Mouse (Mus musculus) frontal cortex, postnatal 25 days (tissue): ENCODE data around the gene Dlg2.

Experiments
- DNase-seq, 2 experiments: peaks; one replicate each; pipeline ENCODE4 v3.0.0; 2022; ENCODE audit warnings: low spot score in 2 of 2

Dlg2 gene

GRCm38 (mm10) chr7:91897509-91897908 lies 1421.0 kb downstream of the Dlg2 start:
- DNase-seq = no peak

- no peak for DNase-seq
Measured at GRCm38 (mm10) chr7:91902503-91902902, 1426.0 kb downstream of the Dlg2 start.

- DNase-seq = no peak
Measured at GRCm38 (mm10) chr7:91916809-91917208, 1440.3 kb downstream of the Dlg2 start.

DNA sequence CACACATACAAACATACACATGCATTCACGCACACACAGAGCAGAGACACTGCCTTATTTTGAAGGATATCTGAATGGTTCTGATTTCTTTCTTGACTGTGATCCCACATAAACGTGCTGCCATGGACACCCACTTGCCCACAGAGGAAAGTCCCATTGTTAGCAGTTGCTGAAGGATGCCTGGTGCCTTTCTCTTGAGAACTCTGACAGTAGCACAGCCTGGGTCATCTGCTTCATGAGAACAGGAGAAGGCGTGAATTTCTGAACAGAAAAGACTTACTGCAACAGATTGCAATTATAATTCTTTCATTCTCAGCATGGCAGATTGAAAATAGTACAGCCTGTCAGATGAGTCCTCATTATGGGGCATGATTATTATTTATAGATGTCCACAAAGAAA lies 1442.6 kb downstream of the Dlg2 start:
- DNase-seq = no peak

GRCm38 (mm10) chr7:91919738-91920137 lies 1443.3 kb downstream of the Dlg2 start:
- no peak for DNase-seq

- peak; percentile 26 to 40 for DNase-seq
Measured at GRCm38 (mm10) chr7:91934881-91935597, 1458.6 kb downstream of the Dlg2 start.

DNA sequence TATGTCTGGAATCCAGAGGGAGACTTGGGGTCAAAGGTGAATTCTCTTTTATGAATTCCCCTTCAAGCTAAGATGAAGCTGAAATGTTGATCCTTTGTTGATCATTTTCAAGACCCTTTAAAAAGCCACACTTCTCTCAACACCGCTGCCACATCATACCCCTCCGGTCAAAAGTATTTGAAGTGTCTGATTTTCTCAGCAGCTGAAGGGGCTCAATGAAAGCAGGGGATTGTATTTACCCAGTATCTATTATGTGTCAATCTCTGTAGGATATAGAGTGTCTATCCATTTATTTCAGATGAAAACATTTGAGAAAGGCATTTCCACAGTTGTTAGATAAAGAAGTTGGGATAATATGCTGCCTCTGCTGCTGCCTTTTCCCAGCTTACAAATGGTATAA lies 1459.7 kb downstream of the Dlg2 start:
- DNase-seq = no peak

- no peak for DNase-seq
Measured at GRCm38 (mm10) chr7:91943224-91943623, 1466.8 kb downstream of the Dlg2 start.

DNA sequence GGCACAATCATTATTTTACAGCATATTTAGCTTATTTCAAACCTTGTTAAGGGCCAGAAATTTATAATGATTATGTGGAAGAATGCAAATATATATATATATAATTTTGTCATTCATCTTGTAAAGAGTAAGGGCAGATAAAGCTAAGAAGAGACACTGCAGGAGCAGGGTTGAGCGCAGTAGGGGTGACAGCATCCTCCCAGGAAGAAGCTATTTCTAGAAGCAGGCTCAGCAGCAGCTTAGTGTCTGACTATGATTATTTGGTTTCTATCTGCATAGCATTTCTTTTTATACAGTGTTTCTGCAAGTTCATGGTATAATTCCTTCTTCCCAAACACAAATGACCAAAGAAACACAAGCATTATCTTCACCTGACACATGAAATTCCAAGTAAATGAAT lies 1479.1 kb downstream of the Dlg2 start:
- no peak for DNase-seq

DNA sequence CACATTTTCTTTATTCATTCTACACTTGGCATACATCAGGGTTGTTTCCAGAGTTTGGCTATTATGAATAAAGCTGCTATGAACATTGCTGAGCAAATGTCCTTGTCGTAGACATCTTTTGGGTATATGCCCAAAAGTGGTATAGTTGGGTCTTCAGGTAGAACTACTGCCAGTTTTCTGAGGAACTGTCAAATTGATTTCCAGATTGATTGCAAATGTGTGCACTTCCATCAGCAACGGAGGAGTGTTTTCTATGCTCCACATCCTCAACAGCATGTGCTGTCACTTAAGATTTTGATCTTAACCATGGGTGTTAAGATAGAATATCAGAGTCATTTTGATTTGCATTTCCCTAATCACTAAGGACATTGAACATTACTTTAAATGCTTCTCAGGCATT lies 1486.5 kb downstream of the Dlg2 start:
- DNase-seq = no peak

DNA sequence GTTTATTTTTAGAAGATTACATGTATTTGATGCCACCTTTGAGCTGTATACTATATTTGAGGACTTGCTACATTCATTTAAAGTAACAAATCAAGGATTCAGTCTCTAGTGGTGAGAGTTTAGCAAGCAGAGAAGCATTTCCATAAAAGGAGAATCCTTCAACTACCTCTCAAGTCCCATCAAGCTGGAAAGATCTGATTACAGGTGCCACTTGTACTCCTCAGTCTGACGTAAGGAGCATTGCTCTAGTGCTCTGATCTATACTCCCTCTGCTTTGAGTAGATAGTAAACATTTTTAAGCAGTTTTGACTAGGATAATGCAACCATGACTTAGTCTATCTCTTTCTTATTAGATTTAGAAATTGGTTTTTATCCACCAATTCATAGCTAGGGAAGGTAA lies 1496.5 kb downstream of the Dlg2 start:
- DNase-seq = no peak

DNA sequence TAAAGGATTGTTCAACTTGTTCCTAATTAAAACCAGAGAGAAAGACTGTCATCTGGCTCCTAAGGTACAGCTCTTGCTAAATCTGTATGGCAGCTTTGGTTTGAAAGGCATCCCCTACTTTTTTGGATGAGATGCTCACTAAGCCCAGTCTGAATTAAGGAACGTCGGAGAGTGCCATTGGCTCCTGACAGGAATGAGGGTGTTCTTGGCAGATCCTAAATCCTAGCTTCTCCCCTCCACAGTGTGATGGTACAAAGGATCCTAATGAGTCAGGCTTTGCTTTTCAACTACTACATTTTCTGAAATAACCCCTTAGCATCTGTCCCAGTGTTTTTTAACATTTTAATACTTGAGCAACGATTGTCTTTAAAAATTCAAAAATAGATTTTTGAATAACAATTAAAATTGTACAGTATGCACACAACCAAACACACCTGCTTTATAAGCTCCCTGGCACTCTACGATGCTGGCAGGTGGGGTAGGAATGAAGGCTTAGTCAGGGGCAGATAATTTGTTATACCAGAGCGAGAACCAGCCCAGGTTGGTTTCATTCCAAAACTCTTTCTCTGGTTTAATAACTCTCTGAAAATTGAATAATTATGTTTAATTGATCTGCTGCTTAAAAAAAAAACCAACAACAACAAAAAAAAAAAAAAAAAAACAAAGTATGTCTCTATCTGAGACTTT lies 1527.4 kb downstream of the Dlg2 start:
- no peak for DNase-seq

- no peak for DNase-seq
Measured at GRCm38 (mm10) chr7:92005681-92006425, 1529.4 kb downstream of the Dlg2 start.

- DNase-seq = no peak
Measured at GRCm38 (mm10) chr7:92008702-92009101, 1532.2 kb downstream of the Dlg2 start.

DNA sequence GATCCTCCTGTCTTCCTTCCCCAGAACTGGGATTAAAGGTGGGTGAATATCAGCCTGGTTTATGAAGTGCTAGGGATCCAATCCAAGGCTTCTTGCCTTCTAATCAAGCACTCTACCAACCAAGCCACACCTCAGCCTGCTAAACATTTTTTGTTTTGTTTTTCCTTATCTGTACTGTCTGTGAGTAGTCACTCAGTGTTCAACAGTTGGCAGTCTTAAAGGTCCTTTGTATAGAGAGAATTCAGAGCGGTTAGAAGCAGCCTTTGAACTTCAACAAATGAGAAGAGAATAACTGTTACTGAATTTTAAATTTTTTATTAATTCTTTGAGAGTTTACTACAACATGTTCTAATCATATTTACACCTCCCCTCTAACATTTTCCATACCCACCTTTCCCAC lies 1548.5 kb downstream of the Dlg2 start:
- no peak for DNase-seq

GRCm38 (mm10) chr7:92025465-92026056 lies 1549.1 kb downstream of the Dlg2 start:
- no peak for DNase-seq

GRCm38 (mm10) chr7:92027049-92027448 lies 1550.6 kb downstream of the Dlg2 start:
- DNase-seq = peak; percentile 52 to 56

- DNase-seq = no peak
Measured at GRCm38 (mm10) chr7:92034256-92034655, 1557.8 kb downstream of the Dlg2 start.

DNA sequence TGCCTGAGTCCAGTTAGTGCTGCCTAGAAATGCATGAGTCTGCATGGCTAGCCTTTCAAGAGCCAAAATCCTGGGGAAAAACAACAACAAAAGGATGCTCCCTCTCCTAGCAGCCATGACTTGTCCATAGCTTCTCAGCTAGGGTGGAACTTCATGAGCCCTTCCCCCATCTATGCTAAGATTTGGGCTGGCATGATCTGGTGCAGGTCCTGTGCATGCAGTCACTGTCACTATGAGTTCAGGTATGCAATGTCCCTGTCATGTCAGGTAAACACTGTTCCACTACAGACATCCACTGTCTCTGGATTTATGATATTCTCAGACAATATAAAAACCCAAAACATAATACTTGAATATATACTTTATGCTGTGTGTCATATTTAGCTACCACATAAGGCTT lies 1563.7 kb downstream of the Dlg2 start:
- no peak for DNase-seq

GRCm38 (mm10) chr7:92040785-92041411 lies 1564.4 kb downstream of the Dlg2 start:
- DNase-seq = no peak

DNA sequence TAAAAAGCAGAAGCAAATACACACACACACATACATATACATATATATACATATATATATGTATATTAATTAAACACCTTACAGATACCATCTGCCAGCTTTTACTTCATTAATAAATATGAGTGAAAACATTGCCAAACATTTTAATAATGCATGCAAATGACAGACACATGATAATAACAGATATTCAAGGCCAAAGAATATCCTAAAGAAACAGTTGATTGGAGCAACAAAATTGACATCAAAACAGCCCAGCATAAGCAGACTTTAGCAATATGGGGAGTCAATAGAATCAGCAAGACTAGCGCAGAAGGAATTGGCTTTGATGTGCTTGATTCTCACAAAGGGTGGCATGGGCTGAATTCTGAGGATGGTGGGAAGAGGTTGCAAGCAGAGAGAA lies 1568.5 kb downstream of the Dlg2 start:
- no peak for DNase-seq

DNA sequence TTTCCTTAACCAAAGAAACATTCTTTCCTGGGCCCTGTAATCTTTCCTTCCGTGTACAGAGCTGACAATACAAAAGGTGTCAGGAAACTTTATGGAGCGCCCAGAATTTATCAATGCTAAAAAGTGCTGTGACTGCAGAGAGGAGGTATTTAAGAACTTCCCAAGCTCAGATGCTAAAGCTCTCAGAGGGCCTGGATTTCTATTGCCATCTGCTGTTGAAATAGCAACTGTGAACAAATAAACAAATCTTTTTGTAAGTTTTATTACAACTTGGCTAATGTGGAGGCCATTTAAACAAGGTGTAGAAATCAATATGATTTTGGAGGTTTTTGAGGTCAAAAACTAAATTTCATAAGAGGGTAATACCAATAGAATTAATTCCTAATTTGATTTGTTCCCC lies 1570.8 kb downstream of the Dlg2 start:
- no peak for DNase-seq
